In genomic region chr13:43365825-43366184, GRCm38 (mm10) we compare ENCODE assay signal across 8 mouse cellular contexts. TPM values are rescaled to one million over a fixed set of nuclear protein-coding genes. Genes with fewer than 3 reads are reported as not detected.
DNase-seq lines count a peak whose midpoint lies in the region; ATAC-seq and TF ChIP-seq lines count a peak whose summit lies in the region.

No protein-coding gene starts in this region.

- H3K27me3 ChIP-seq in E14TG2a.4 (ENCODE audit: insufficient read depth, low read length), result peaks cover 12% of the 10 kb centered on the region
- no peaks in the 10 kb centered on the region for H3K27me3 ChIP-seq in heart, embryonic 15.5 days
- H3K27me3 ChIP-seq in liver, embryonic 16.5 days (ENCODE audit: control insufficient read depth, insufficient read depth, low read depth, low read length), result no peaks in the 10 kb centered on the region

- intact Hi-C loops in gastrocnemius, adult 2 months (cut with DNase I), result no loop called here
- intact Hi-C loops in gastrocnemius, postnatal 36 days (cut with DNase I), result no loop called here

- peak overlapping the region; percentile 76 for H3K9ac ChIP-seq in heart, embryonic 15.5 days
- peak overlapping the region; percentile 66 for H3K9ac ChIP-seq in liver, embryonic 16.5 days (ENCODE audit: low read depth, low read length)

- ATAC-seq in heart, embryonic 15.5 days (replicated peaks; ENCODE audit: insufficient number of reproducible peaks, insufficient read depth, low FRiP score, low read depth), result no peak; the same call in 1 of the 2 replicates
- 0 out of 2 replicates have a peak, but pooled peaks have one; percentile 11 for ATAC-seq in liver, embryonic 16.5 days (ENCODE audit: low read depth)

- 8% methylated on average over 11 of the region's 11 CpGs for WGBS in heart, embryonic 15.5 days
- 7% methylated on average over 11 of the region's 11 CpGs for WGBS in liver, embryonic 16.5 days (ENCODE audit: insufficient replicate concordance)

- peaks cover 15% of the 10 kb centered on the region for H3K4me1 ChIP-seq in E14TG2a.4 (replicated peaks; ENCODE audit: low read depth, low read length)
- peaks cover 9% of the 10 kb centered on the region for H3K4me1 ChIP-seq in heart, embryonic 15.5 days (replicated peaks)
- peaks cover 3% of the 10 kb centered on the region; the same call in 1 of the 2 replicates for H3K4me1 ChIP-seq in liver, embryonic 16.5 days (ENCODE audit: control insufficient read depth, low read depth, low read length)

- H3K4me2 ChIP-seq in heart, embryonic 15.5 days, result peak overlapping the region; percentile 83
- peak overlapping the region; percentile 80 for H3K4me2 ChIP-seq in liver, embryonic 16.5 days (ENCODE audit: low read depth, low read length)

- no peaks in the 10 kb centered on the region for H3K9me3 ChIP-seq in E14TG2a.4 (ENCODE audit: low read length)
- no peaks in the 10 kb centered on the region for H3K9me3 ChIP-seq in heart, embryonic 15.5 days (replicated peaks)
- H3K9me3 ChIP-seq in liver, embryonic 16.5 days (replicated peaks; ENCODE audit: control insufficient read depth, low read length), result no peaks in the 10 kb centered on the region

- H3K27ac ChIP-seq in gastrocnemius, adult 2 months, result peak overlapping the region; percentile 85
- peak overlapping the region; percentile 78 for H3K27ac ChIP-seq in heart, embryonic 15.5 days
- H3K27ac ChIP-seq in liver, embryonic 16.5 days (ENCODE audit: low read length), result peak overlapping the region; percentile 43; the same call in 1 of the 2 replicates

- DNase-seq in gastrocnemius, adult 2 months, result no peak
- no peak for DNase-seq in gastrocnemius, postnatal 36 days
- DNase-seq in embryo, embryonic 10 days (ENCODE audit: low spot score), result no peak
- no peak for DNase-seq in natural killer cell, adult 2 months (ENCODE audit: low spot score in 2 of 2)
- no peak for DNase-seq in left cerebral cortex, adult 8-10 months (ENCODE audit: low spot score in 2 of 2)

- TF ChIP-seq CTCF in gastrocnemius, adult 2 months (IDR thresholded peaks at IDR 0.05), result no peak
- no peak for TF ChIP-seq CTCF in E14TG2a.4 (conservative IDR thresholded peaks at IDR 0.05; ENCODE audit: low read length)

- H3K4me3 ChIP-seq in gastrocnemius, adult 2 months, result peak overlapping the region; percentile 94
- H3K4me3 ChIP-seq in E14TG2a.4 (replicated peaks; ENCODE audit: low read length), result peak overlapping the region; percentile 84
- H3K4me3 ChIP-seq in heart, embryonic 15.5 days, result peak overlapping the region; percentile 74
- H3K4me3 ChIP-seq in liver, embryonic 16.5 days (ENCODE audit: low read depth, low read length), result peak overlapping the region; percentile 67

- 0 out of 2 replicates have a peak, but pooled peaks cover under 1% of the 10 kb centered on the region for H3K36me3 ChIP-seq in E14TG2a.4 (ENCODE audit: insufficient read depth, low read length)
- no peaks in the 10 kb centered on the region; the same call in 1 of the 2 replicates for H3K36me3 ChIP-seq in heart, embryonic 15.5 days
- no peaks in the 10 kb centered on the region for H3K36me3 ChIP-seq in liver, embryonic 16.5 days (ENCODE audit: control insufficient read depth, insufficient read depth)

RNA-seq across cellular contexts. Expression of gene Sirt5, which starts 0.5 kb away (rescaled TPM):
- total RNA-seq in gastrocnemius, adult 2 months (2021), result 10 to 100 TPM; 12.1 to 19.8 TPM
- 10 to 100 TPM; 15.8 to 17.6 TPM for total RNA-seq in gastrocnemius, postnatal 36 days (2021)
- 30.0 and 36.3 TPM in 2 replicates for polyA plus RNA-seq in heart, embryonic 15.5 days (2015; fragmentation: Nextera tagmentation; extraction: Ambion mirVana)
- polyA plus RNA-seq in liver, embryonic 16.5 days (2015; fragmentation: Nextera tagmentation; extraction: Ambion mirVana), result 5.1 and 6.0 TPM in 2 replicates
- 10 to 100 TPM; 20.4 to 24.4 (median 21.4) TPM for total RNA-seq in left cerebral cortex, adult 8-10 months (2022)

RNA-seq across cellular contexts. Expression of gene Nol7, which starts 32.4 kb away (rescaled TPM):
- total RNA-seq in gastrocnemius, adult 2 months (2021), result 100 to 1,000 TPM; 118 to 138 TPM
- 100 to 1,000 TPM; 105 to 112 TPM for total RNA-seq in gastrocnemius, postnatal 36 days (2021)
- polyA plus RNA-seq in heart, embryonic 15.5 days (2015; fragmentation: Nextera tagmentation; extraction: Ambion mirVana), result 120 and 133 TPM in 2 replicates
- 77.7 and 78.6 TPM in 2 replicates for polyA plus RNA-seq in liver, embryonic 16.5 days (2015; fragmentation: Nextera tagmentation; extraction: Ambion mirVana)
- 10 to 100 TPM; 66.6 to 74.0 (median 69.4) TPM for total RNA-seq in left cerebral cortex, adult 8-10 months (2022)
